Mouse (Mus musculus): ENCODE data around the gene Slc23a2. TPM values are rescaled to one million over a fixed set of nuclear protein-coding genes. Genes with fewer than 3 reads are reported as not detected.

Slc23a2 gene
- polyA plus RNA-seq, 1 experiment from 2014 or later, result 5.1 TPM

- ATAC-seq, result no peak
- H3K9me3 ChIP-seq (replicated peaks), result no peaks in the 10 kb centered on the region
- no peaks in the 10 kb centered on the region; the same call in 1 of the 2 replicates for H3K36me3 ChIP-seq
- H3K4me3 ChIP-seq, result no peak overlapping the region
- no peaks in the 10 kb centered on the region for H3K27me3 ChIP-seq (replicated peaks)
- WGBS (ENCODE audit: insufficient replicate concordance), result 70% methylated on average over 18 of the region's 18 CpGs
- H3K4me2 ChIP-seq, result no peak overlapping the region
- H3K9ac ChIP-seq, result no peak overlapping the region
- H3K27ac ChIP-seq, result no peak overlapping the region
- 0 out of 2 replicates have a peak, but pooled peaks cover 3% of the 10 kb centered on the region for H3K4me1 ChIP-seq
Observed at GRCm38 (mm10) chr2:132006561-132007474, 138.1 kb downstream of the Slc23a2 start.

- 0 out of 2 replicates have a peak, but pooled peaks cover 3% of the 10 kb centered on the region for H3K4me1 ChIP-seq
- H3K9ac ChIP-seq, result no peak overlapping the region
- no peak overlapping the region for H3K4me3 ChIP-seq
- no peak overlapping the region for H3K27ac ChIP-seq
- WGBS (ENCODE audit: insufficient replicate concordance), result 81% methylated on average over 4 of the region's 4 CpGs
- ATAC-seq, result no peak
- no peaks in the 10 kb centered on the region; the same call in 1 of the 2 replicates for H3K36me3 ChIP-seq
- H3K4me2 ChIP-seq, result no peak overlapping the region
- no peaks in the 10 kb centered on the region for H3K27me3 ChIP-seq (replicated peaks)
- no peaks in the 10 kb centered on the region for H3K9me3 ChIP-seq (replicated peaks)
Observed at GRCm38 (mm10) chr2:132005445-132005844, 139.5 kb downstream of the Slc23a2 start.

- H3K9me3 ChIP-seq (replicated peaks), result no peaks in the 10 kb centered on the region
- 0 out of 2 replicates have a peak, but pooled peaks cover 3% of the 10 kb centered on the region for H3K4me1 ChIP-seq
- no peaks in the 10 kb centered on the region for H3K27me3 ChIP-seq (replicated peaks)
- 77% methylated on average over 9 of the region's 9 CpGs for WGBS (ENCODE audit: insufficient replicate concordance)
- no peak overlapping the region for H3K9ac ChIP-seq
- no peak overlapping the region for H3K27ac ChIP-seq
- no peak overlapping the region for H3K4me2 ChIP-seq
- H3K4me3 ChIP-seq, result no peak overlapping the region
- ATAC-seq, result no peak
- no peaks in the 10 kb centered on the region; the same call in 1 of the 2 replicates for H3K36me3 ChIP-seq
Observed at GRCm38 (mm10) chr2:132004495-132005136, 140.3 kb downstream of the Slc23a2 start.

GRCm38 (mm10) chr2:132003916-132004315 lies 141.0 kb downstream of the Slc23a2 start:
- no peaks in the 10 kb centered on the region for H3K27me3 ChIP-seq (replicated peaks)
- 0 out of 2 replicates have a peak, but pooled peaks cover 3% of the 10 kb centered on the region for H3K4me1 ChIP-seq
- H3K9me3 ChIP-seq (replicated peaks), result no peaks in the 10 kb centered on the region
- no peak overlapping the region for H3K9ac ChIP-seq
- H3K27ac ChIP-seq, result no peak overlapping the region
- 48% methylated on average over 5 of the region's 5 CpGs for WGBS (ENCODE audit: insufficient replicate concordance)
- no peak for ATAC-seq
- H3K36me3 ChIP-seq, result no peaks in the 10 kb centered on the region; the same call in 1 of the 2 replicates
- no peak overlapping the region for H3K4me3 ChIP-seq
- no peak overlapping the region for H3K4me2 ChIP-seq

Other genes starting within 250 kb of the Slc23a2 start
- 37.8 and 37.9 TPM in 2 replicates for gene Prnp, start 235.2 kb downstream of the Slc23a2 start, polyA plus RNA-seq (2016; fragmentation: Nextera tagmentation; extraction: Ambion mirVana)
- gene Prn, start 235.2 kb downstream of the Slc23a2 start, polyA plus RNA-seq (2016; fragmentation: Nextera tagmentation; extraction: Ambion mirVana), result not detected in 2 replicates
- gene Prnd, start 194.2 kb downstream of the Slc23a2 start, polyA plus RNA-seq (2016; fragmentation: Nextera tagmentation; extraction: Ambion mirVana), result 0.41 and 0.84 TPM in 2 replicates
- 3.1 and 3.5 TPM in 2 replicates for gene Rassf2, start 114.8 kb downstream of the Slc23a2 start, polyA plus RNA-seq (2016; fragmentation: Nextera tagmentation; extraction: Ambion mirVana)
- gene Tmem230, start 102.7 kb upstream of the Slc23a2 start, polyA plus RNA-seq (2016; fragmentation: Nextera tagmentation; extraction: Ambion mirVana), result 24.4 and 25.7 TPM in 2 replicates
- 353 and 360 TPM in 2 replicates for gene Pcna, start 108.2 kb upstream of the Slc23a2 start, polyA plus RNA-seq (2016; fragmentation: Nextera tagmentation; extraction: Ambion mirVana)
- gene Cds2, start 118.0 kb upstream of the Slc23a2 start, polyA plus RNA-seq (2016; fragmentation: Nextera tagmentation; extraction: Ambion mirVana), result 13.7 and 15.4 TPM in 2 replicates
- 0.66 and 1.5 TPM in 2 replicates for gene Prokr2, start 240.3 kb upstream of the Slc23a2 start, polyA plus RNA-seq (2016; fragmentation: Nextera tagmentation; extraction: Ambion mirVana)